Mouse (Mus musculus): Measurements from ENCODE around the gene Uspl1.

DNA sequence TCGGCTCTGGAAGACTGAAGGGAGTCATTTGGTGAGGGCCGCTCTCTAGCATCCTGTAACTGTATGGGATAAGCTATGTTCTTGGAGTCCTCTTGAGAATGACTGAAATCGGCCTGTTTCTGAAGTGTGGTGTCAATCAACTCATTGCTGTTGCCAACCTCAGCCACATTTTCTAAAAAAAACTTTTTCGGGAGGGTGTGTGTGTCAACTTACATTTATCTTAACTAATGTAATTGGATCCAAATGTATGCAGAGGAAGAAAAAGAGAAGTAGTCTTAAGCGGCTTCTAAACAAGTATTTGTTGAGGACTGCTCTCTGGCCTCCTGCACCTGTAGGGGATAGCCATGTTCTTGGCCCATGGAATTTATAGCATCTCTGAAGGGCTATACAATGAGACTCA lies 6.1 kb upstream of the Uspl1 start:
- TF ChIP-seq CTCF (IDR thresholded peaks at IDR 0.05; ENCODE audit: low read depth) (no peak), EP300 (IDR thresholded peaks at IDR 0.05; ENCODE audit: low read depth) (no peak)

Data from liver, postnatal 0 days (tissue).